Mouse (Mus musculus) neural tube, embryonic 12.5 days (tissue): ENCODE results near the gene Cdhr3. TPM values are rescaled to one million over a fixed set of nuclear protein-coding genes. Genes with fewer than 3 reads are reported as not detected.

Experiments used
- ATAC-seq: fragments of 200-750 bp; cut with Nextera tagmentation; 2 replicates; pipeline ENCODE4 v1.8.0; 2017; ENCODE audit warnings: low read depth, mild to moderate bottlenecking, moderate TSS enrichment, moderate library complexity; ENCODE audit not compliant: low FRiP score
- H3K27ac ChIP-seq: fragments of 300-500 bp; sonication (generic); 2 replicates; pipeline ENCODE4 v1.5.1; 2016
- H3K27me3 ChIP-seq: fragments of 300-500 bp; sonication (generic); replicated peaks from 2 replicates; pipeline ENCODE4 v1.6.1; 2016; ENCODE audit warnings: mild to moderate bottlenecking
- H3K36me3 ChIP-seq: fragments of 300-500 bp; sonication (generic); 2 replicates; pipeline ENCODE4 v1.6.1; 2016; ENCODE audit warnings: mild to moderate bottlenecking
- H3K4me1 ChIP-seq: fragments of 300-500 bp; sonication (generic); 2 replicates; pipeline ENCODE4 v1.6.1; 2016
- H3K4me2 ChIP-seq: fragments of 300-500 bp; sonication (generic); replicated peaks from 2 replicates; pipeline ENCODE4 v1.6.1; 2016; ENCODE audit warnings: mild to moderate bottlenecking
- H3K4me3 ChIP-seq: fragments of 300-500 bp; sonication (generic); 2 replicates; pipeline ENCODE4 v1.5.1; 2016
- H3K9ac ChIP-seq: fragments of 300-500 bp; sonication (generic); 2 replicates; pipeline ENCODE4 v1.6.1; 2016; ENCODE audit warnings: mild to moderate bottlenecking
- H3K9me3 ChIP-seq: fragments of 300-500 bp; sonication (generic); 2 replicates; pipeline ENCODE4 v1.6.1; 2016; ENCODE audit warnings: mild to moderate bottlenecking
- WGBS: fragments of 180-500 bp; shearing (Covaris S2); methylation state at CpG from one replicate; pipeline ENCODE4 v1.1.7; 2016; 5-methylcytosine and 5-hydroxymethylcytosine counted together
- polyA plus RNA-seq: library from polyadenylated mRNA; unstranded; fragments of >200 nt; fragmentation: Nextera tagmentation; extraction: Ambion mirVana; gene quantifications from 2 replicates; pipeline ENCODE4 v1.2.1, GENCODE M21; 2016

The Cdhr3 gene
- polyA plus RNA-seq = 0.06 and 0.22 TPM in 2 replicates

DNA sequence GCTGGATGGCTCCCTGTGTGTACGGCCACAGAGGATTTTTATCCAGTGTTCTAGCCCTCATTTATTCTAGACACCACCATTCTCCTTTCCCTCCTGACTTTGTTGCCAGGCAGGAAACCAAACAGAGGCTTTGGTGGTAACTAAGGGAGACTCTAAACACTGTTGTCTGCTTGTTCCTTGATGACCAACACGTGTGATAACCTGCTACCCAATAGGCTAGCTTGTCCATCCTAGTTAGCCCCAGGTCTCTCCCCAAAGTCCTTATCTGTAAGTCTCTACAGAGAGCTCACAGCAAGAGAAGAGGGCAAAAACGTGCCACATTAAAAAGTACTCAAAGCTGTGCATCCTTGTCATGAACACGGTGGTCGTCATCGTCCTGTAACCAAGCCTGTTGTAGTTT lies at the start of gene Cdhr3:
Cdhr3 (minus strand) TSS at position 101 of the 400 bp plus-strand sequence.
- H3K4me1 ChIP-seq = no peaks in the 10 kb centered on the region
- no peaks in the 10 kb centered on the region for H3K36me3 ChIP-seq
- H3K9ac ChIP-seq = no peak within 1 kb of the TSS
- no peaks in the 10 kb centered on the region for H3K27me3 ChIP-seq
- H3K27ac ChIP-seq = no peak within 1 kb of the TSS
- no peak for ATAC-seq
- H3K4me2 ChIP-seq = no peak within 1 kb of the TSS
- H3K4me3 ChIP-seq = no peak within 1 kb of the TSS
- 70% methylated on average over 6 of the region's 6 CpGs for WGBS
- no peaks in the 10 kb centered on the region for H3K9me3 ChIP-seq

DNA sequence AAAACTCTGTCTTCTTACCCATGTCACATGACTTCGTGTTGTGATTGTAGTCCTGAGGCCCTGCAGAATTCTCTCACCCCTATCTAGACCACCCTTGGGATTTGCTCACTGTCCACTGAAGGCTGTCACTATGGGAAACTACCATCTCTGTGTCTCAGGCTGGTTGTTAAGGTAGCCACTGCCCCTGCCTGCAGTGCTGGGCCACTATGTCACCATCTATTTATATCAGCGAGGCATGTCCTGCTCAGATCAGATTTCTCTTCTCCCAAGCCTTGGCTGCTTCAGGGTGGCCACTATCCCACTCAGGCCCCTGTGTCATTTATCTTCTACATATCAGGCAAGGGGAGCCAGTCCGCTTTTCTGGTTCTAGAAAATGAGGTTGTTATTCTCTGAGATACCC lies 46.4 kb upstream of the Cdhr3 start:
- no peak overlapping the region for H3K4me2 ChIP-seq
- H3K27me3 ChIP-seq = no peaks in the 10 kb centered on the region
- no peaks in the 10 kb centered on the region; the same call in 1 of the 2 replicates for H3K36me3 ChIP-seq
- no peak overlapping the region for H3K4me3 ChIP-seq
- H3K9ac ChIP-seq = no peak overlapping the region
- no peaks in the 10 kb centered on the region for H3K9me3 ChIP-seq
- ATAC-seq = no peak
- WGBS = 81% methylated on average over 3 of the region's 3 CpGs
- no peak overlapping the region for H3K27ac ChIP-seq
- H3K4me1 ChIP-seq = no peaks in the 10 kb centered on the region

- H3K27me3 ChIP-seq = no peaks in the 10 kb centered on the region
- ATAC-seq = no peak
- WGBS = 91% methylated on average over 1 of the region's 1 CpGs
Observed at GRCm38 (mm10) chr12:33137857-33138256, 45.2 kb upstream of the Cdhr3 start.

DNA sequence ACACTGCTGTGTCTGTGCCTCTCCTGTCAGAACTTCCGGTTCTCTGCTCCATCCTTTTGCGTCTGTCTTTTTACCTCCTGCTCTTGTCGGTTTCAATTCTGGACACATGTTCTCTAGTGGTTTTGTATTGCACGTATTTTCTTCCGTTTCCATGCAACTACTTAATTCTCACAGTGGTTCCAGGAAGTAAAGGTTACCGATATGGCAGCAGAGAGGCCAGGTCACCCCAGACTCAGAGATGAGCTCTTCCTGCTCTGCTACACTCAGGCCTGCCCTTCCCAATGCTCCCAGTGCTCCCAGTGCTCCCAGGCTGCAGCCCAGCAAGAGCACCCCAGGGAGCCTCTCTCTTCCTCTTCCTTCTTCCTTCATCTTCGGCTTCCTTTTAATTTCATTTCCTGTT lies 39.1 kb upstream of the Cdhr3 start:
- peaks cover 2% of the 10 kb centered on the region; the same call in 1 of the 2 replicates for H3K4me1 ChIP-seq
- ATAC-seq = no peak
- no peaks in the 10 kb centered on the region; the same call in 1 of the 2 replicates for H3K27me3 ChIP-seq
- H3K36me3 ChIP-seq = no peaks in the 10 kb centered on the region
- no peak overlapping the region for H3K4me2 ChIP-seq
- no peak overlapping the region for H3K27ac ChIP-seq
- 88% methylated on average over 7 of the region's 7 CpGs for WGBS
- H3K4me3 ChIP-seq = no peak overlapping the region
- H3K9me3 ChIP-seq = no peaks in the 10 kb centered on the region
- H3K9ac ChIP-seq = no peak overlapping the region

More at GRCm38 (mm10) chr12:33137857-33138256, 45.2 kb upstream of the Cdhr3 start:
- Histone ChIP-seq H3K4me3 (no peak overlapping the region), H3K9ac (no peak overlapping the region), H3K36me3 (no peaks in the 10 kb centered on the region; the same call in 1 of the 2 replicates), H3K4me1 (no peaks in the 10 kb centered on the region), H3K27ac (no peak overlapping the region), H3K9me3 (no peaks in the 10 kb centered on the region), H3K4me2 (no peak overlapping the region)

DNA sequence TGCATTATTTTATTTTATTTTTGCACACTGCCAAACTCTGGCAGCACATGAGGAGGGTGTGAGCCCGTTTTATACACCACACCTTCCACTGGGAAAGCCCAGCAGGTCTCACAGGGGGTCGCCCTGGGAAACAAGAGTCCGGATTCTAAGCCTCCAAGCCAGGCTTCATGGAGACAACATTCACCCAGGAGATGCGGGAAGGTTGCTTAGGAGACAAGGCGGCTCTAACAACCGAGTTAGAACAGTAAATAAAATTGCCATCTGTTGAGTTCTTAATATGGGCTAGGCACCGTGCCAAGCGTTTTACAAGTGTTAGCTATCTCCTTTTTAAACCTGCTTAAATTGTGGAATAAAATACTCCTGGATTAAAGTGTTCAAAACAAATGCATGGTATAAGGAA lies 37.7 kb upstream of the Cdhr3 start:
- 43% methylated on average over 8 of the region's 8 CpGs for WGBS
- 0 out of 2 replicates have a peak, but pooled peaks have one; percentile 39 for ATAC-seq
- no peak overlapping the region for H3K4me3 ChIP-seq
- H3K9ac ChIP-seq = no peak overlapping the region
- no peak overlapping the region for H3K4me2 ChIP-seq
- no peaks in the 10 kb centered on the region for H3K36me3 ChIP-seq
- H3K27ac ChIP-seq = no peak overlapping the region
- no peaks in the 10 kb centered on the region; the same call in 1 of the 2 replicates for H3K27me3 ChIP-seq
- H3K4me1 ChIP-seq = peaks cover 2% of the 10 kb centered on the region; the same call in 1 of the 2 replicates
- no peaks in the 10 kb centered on the region for H3K9me3 ChIP-seq

GRCm38 (mm10) chr12:33129410-33129809 lies 36.7 kb upstream of the Cdhr3 start:
- WGBS = 27% methylated on average over 4 of the region's 4 CpGs

GRCm38 (mm10) chr12:33128702-33129101 lies 36.0 kb upstream of the Cdhr3 start:
- 52% methylated on average over 7 of the region's 7 CpGs for WGBS
- H3K4me2 ChIP-seq = no peak overlapping the region
- no peaks in the 10 kb centered on the region; the same call in 1 of the 2 replicates for H3K27me3 ChIP-seq
- no peak for ATAC-seq
- no peak overlapping the region for H3K27ac ChIP-seq
- no peaks in the 10 kb centered on the region for H3K9me3 ChIP-seq
- no peak overlapping the region for H3K9ac ChIP-seq
- H3K4me3 ChIP-seq = no peak overlapping the region
- H3K4me1 ChIP-seq = peaks cover 2% of the 10 kb centered on the region; the same call in 1 of the 2 replicates
- no peaks in the 10 kb centered on the region for H3K36me3 ChIP-seq

More at GRCm38 (mm10) chr12:33129410-33129809, 36.7 kb upstream of the Cdhr3 start:
- H3K4me2 ChIP-seq = no peak overlapping the region
- ATAC-seq = no peak
- no peak overlapping the region for H3K9ac ChIP-seq
- H3K27me3 ChIP-seq = no peaks in the 10 kb centered on the region; the same call in 1 of the 2 replicates
- peaks cover 2% of the 10 kb centered on the region; the same call in 1 of the 2 replicates for H3K4me1 ChIP-seq
- H3K9me3 ChIP-seq = no peaks in the 10 kb centered on the region
- H3K27ac ChIP-seq = no peak overlapping the region
- H3K4me3 ChIP-seq = no peak overlapping the region
- no peaks in the 10 kb centered on the region for H3K36me3 ChIP-seq

- H3K4me1 ChIP-seq = peaks cover 2% of the 10 kb centered on the region; the same call in 1 of the 2 replicates
- H3K9ac ChIP-seq = no peak overlapping the region
- H3K27ac ChIP-seq = no peak overlapping the region
- no peak for ATAC-seq
- no peaks in the 10 kb centered on the region for H3K36me3 ChIP-seq
- no peaks in the 10 kb centered on the region; the same call in 1 of the 2 replicates for H3K27me3 ChIP-seq
- H3K4me2 ChIP-seq = no peak overlapping the region
- H3K9me3 ChIP-seq = no peaks in the 10 kb centered on the region
- WGBS = 79% methylated on average over 2 of the region's 2 CpGs
- H3K4me3 ChIP-seq = no peak overlapping the region
Observed at GRCm38 (mm10) chr12:33128121-33128520, 35.4 kb upstream of the Cdhr3 start.

DNA sequence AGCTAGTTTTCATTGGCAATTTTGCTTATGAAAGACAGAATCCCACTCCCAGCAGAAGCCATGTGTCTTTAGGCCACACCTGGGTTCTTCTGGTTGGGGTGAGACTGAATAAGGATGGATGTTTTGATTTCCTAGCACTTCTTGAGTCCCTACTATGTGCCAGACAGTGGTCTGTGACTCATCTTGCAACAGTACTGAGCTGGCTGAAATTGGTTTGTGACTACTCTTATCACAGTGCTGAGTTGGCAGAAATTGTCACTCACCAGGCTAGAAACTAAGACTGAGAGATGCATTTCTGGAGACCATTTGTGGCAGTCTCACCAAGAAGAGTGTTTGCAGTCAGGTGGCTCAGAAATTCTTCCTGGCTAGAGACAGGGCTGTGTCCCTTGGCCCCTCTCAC lies 33.6 kb upstream of the Cdhr3 start:
- Histone ChIP-seq H3K27ac (no peak overlapping the region), H3K4me1 (0 out of 2 replicates have a peak, but pooled peaks cover 2% of the 10 kb centered on the region), H3K4me3 (no peak overlapping the region), H3K36me3 (no peaks in the 10 kb centered on the region), H3K4me2 (no peak overlapping the region), H3K9ac (no peak overlapping the region), H3K27me3 (no peaks in the 10 kb centered on the region; the same call in 1 of the 2 replicates), H3K9me3 (no peaks in the 10 kb centered on the region)
- ATAC-seq = no peak

DNA sequence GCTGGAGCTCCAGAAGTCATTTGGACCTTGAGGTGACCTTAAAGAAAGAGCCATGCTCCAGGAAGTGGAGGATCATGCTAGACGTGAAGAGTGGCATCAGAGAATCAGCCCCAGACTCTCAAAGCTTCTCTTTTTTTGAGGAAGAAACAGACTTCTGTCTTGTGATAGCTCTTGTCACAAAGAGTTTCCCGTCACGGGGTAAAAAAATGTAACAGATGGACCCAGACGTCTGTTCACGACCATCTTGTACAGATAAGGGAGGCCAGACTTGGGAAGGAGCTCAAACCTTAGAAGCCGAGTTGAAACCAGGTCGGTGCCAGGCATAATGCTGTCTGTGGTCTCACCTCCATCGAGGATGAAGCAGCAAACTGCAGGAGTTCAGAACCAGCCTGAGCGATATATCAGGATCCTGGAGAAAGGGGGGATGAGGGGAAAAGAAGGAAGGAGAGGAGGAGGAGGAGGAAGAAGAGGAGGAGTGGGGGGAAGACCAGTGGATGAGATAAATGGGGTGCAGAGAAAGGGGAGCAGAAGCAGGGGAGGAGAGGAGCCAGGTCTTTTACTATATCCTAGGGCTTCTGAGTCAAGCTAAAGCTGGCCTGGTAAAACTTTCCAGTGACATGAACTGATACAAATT lies 33.0 kb upstream of the Cdhr3 start:
- H3K4me2 ChIP-seq = no peak overlapping the region
- no peaks in the 10 kb centered on the region; the same call in 1 of the 2 replicates for H3K27me3 ChIP-seq
- H3K9ac ChIP-seq = no peak overlapping the region
- WGBS = 85% methylated on average over 9 of the region's 9 CpGs
- H3K27ac ChIP-seq = no peak overlapping the region
- no peak for ATAC-seq
- H3K4me1 ChIP-seq = 0 out of 2 replicates have a peak, but pooled peaks cover 2% of the 10 kb centered on the region
- no peak overlapping the region for H3K4me3 ChIP-seq
- H3K36me3 ChIP-seq = no peaks in the 10 kb centered on the region
- H3K9me3 ChIP-seq = no peaks in the 10 kb centered on the region

GRCm38 (mm10) chr12:33118624-33119301 lies 26.1 kb upstream of the Cdhr3 start:
- no peak overlapping the region for H3K27ac ChIP-seq
- H3K4me1 ChIP-seq = no peaks in the 10 kb centered on the region
- H3K9me3 ChIP-seq = no peaks in the 10 kb centered on the region
- H3K9ac ChIP-seq = no peak overlapping the region
- H3K4me2 ChIP-seq = no peak overlapping the region
- H3K27me3 ChIP-seq = no peaks in the 10 kb centered on the region
- 48% methylated on average over 15 of the region's 15 CpGs for WGBS
- H3K4me3 ChIP-seq = no peak overlapping the region
- ATAC-seq = no peak
- H3K36me3 ChIP-seq = no peaks in the 10 kb centered on the region

DNA sequence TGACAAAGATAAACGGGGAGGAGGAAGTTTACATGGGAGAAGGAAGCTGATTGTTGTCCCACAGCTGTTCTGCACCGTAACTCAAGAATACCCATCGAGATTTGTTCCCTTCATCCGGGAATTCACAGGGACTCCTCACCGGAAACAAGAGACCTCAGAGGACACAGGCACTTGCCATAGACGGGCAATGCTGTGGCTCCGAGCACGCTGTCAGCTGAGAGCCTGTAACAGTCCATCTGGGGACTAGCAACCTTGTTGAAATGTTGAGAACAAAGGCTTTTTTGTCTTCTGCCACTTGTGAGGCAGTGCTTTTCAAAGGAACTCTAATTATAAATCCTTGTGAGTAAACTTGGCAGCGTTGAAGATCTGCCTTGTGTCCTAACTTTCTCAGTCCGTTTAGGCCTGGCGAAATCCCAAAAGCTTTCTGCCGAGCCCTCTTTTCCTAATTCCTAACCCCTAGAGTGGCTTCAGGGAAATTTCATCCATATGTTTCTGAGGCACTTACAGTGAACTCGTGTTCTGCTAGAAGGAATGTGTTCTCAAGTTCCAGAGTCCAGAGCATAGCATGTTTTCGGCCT lies 18.3 kb upstream of the Cdhr3 start:
- Histone ChIP-seq H3K27me3 (no peaks in the 10 kb centered on the region), H3K9ac (no peak overlapping the region), H3K9me3 (no peaks in the 10 kb centered on the region), H3K4me3 (no peak overlapping the region), H3K36me3 (no peaks in the 10 kb centered on the region), H3K4me2 (no peak overlapping the region), H3K4me1 (peaks cover 21% of the 10 kb centered on the region), H3K27ac (0 out of 2 replicates have a peak overlapping the region, but pooled peaks have one; percentile 3)
- 25% methylated on average over 14 of the region's 14 CpGs for WGBS
- 0 out of 2 replicates have a peak, but pooled peaks have one; percentile 61 for ATAC-seq
